Mouse (Mus musculus): ENCODE data around the gene Col23a1.

GRCm38 (mm10) chr11:51593368-51593767 lies 303.6 kb downstream of the Col23a1 start:
- TF ChIP-seq CTCF (IDR thresholded peaks at IDR 0.05; ENCODE audit: low read depth) (no peak), EP300 (IDR thresholded peaks at IDR 0.05; ENCODE audit: low read depth) (no peak)

All from heart, postnatal 0 days (tissue).